8 mouse cellular contexts compared by ENCODE assay signal in genomic region chr9:103761151-103761571, GRCm38 (mm10). TPM values are rescaled to one million over a fixed set of nuclear protein-coding genes. Genes with fewer than 3 reads are reported as not detected.
DNase-seq lines count a peak whose midpoint lies in the region; ATAC-seq and TF ChIP-seq lines count a peak whose summit lies in the region.

No protein-coding gene starts in this region.

- ATAC-seq in heart, embryonic 11.5 days (replicated peaks; ENCODE audit: insufficient number of reproducible peaks, low FRiP score, low TSS enrichment): peak; percentile 25; the same call in 1 of the 2 replicates
- ATAC-seq in embryonic facial prominence, embryonic 13.5 days (ENCODE audit: insufficient number of reproducible peaks, insufficient read depth, low FRiP score, low TSS enrichment, low read depth): no peak
- peak; percentile 36 for ATAC-seq in intestine, embryonic 16.5 days
- ATAC-seq in neural tube, embryonic 12.5 days (ENCODE audit: low FRiP score, low read depth): peak; percentile 48

- H3K4me2 ChIP-seq in heart, embryonic 11.5 days: peak overlapping the region; percentile 72
- peak overlapping the region; percentile 97 for H3K4me2 ChIP-seq in embryonic facial prominence, embryonic 13.5 days
- peak overlapping the region; percentile 98 for H3K4me2 ChIP-seq in intestine, embryonic 16.5 days (ENCODE audit: low read depth, low read length)
- H3K4me2 ChIP-seq in neural tube, embryonic 12.5 days (replicated peaks): peak overlapping the region; percentile 84

- DNase-seq in heart, postnatal 10 days: no peak
- DNase-seq in thymus, postnatal 4 days: no peak
- no peak for DNase-seq in adrenal gland, postnatal 4 days (ENCODE audit: low spot score in 2 of 2)

- H3K4me3 ChIP-seq in heart, embryonic 11.5 days (ENCODE audit: low read depth, low read length): peak overlapping the region; percentile 72
- H3K4me3 ChIP-seq in ES-Bruce4 (ENCODE audit: low read depth, low read length): peak overlapping the region; percentile 73
- H3K4me3 ChIP-seq in embryonic facial prominence, embryonic 13.5 days: peak overlapping the region; percentile 65
- peak overlapping the region; percentile 70 for H3K4me3 ChIP-seq in intestine, embryonic 16.5 days (ENCODE audit: low read length)
- H3K4me3 ChIP-seq in neural tube, embryonic 12.5 days: peak overlapping the region; percentile 65

- no peaks in the 10 kb centered on the region for H3K27me3 ChIP-seq in heart, embryonic 11.5 days (ENCODE audit: control insufficient read depth, insufficient read depth, low read length)
- H3K27me3 ChIP-seq in ES-Bruce4 (ENCODE audit: control insufficient read depth, insufficient read depth, low read length, poor library complexity, severe bottlenecking): peaks cover 5% of the 10 kb centered on the region
- H3K27me3 ChIP-seq in embryonic facial prominence, embryonic 13.5 days: peaks cover 31% of the 10 kb centered on the region
- peaks cover 18% of the 10 kb centered on the region for H3K27me3 ChIP-seq in intestine, embryonic 16.5 days (replicated peaks; ENCODE audit: control insufficient read depth, insufficient read depth, low read length)
- peaks cover 14% of the 10 kb centered on the region; the same call in 1 of the 2 replicates for H3K27me3 ChIP-seq in neural tube, embryonic 12.5 days (replicated peaks)

- no peak for TF ChIP-seq CTCF in ES-Bruce4 (IDR thresholded peaks at IDR 0.05; ENCODE audit: low read depth, low read length)

- H3K9me3 ChIP-seq in heart, embryonic 11.5 days (replicated peaks; ENCODE audit: control insufficient read depth, low read length): no peaks in the 10 kb centered on the region
- H3K9me3 ChIP-seq in ES-Bruce4 (replicated peaks; ENCODE audit: control insufficient read depth, insufficient read depth, low read length, poor library complexity, severe bottlenecking): no peaks in the 10 kb centered on the region
- H3K9me3 ChIP-seq in embryonic facial prominence, embryonic 13.5 days: no peaks in the 10 kb centered on the region
- H3K9me3 ChIP-seq in intestine, embryonic 16.5 days (ENCODE audit: control insufficient read depth, low read length): no peaks in the 10 kb centered on the region
- no peaks in the 10 kb centered on the region for H3K9me3 ChIP-seq in neural tube, embryonic 12.5 days

- peak overlapping the region; percentile 87 for H3K9ac ChIP-seq in heart, embryonic 11.5 days (ENCODE audit: low read depth, low read length)
- H3K9ac ChIP-seq in ES-Bruce4 (ENCODE audit: low read depth, poor library complexity, severe bottlenecking): peak overlapping the region; percentile 46
- H3K9ac ChIP-seq in embryonic facial prominence, embryonic 13.5 days: peak overlapping the region; percentile 74
- H3K9ac ChIP-seq in intestine, embryonic 16.5 days (ENCODE audit: low read depth, low read length): peak overlapping the region; percentile 70
- H3K9ac ChIP-seq in neural tube, embryonic 12.5 days: peak overlapping the region; percentile 79

- WGBS in heart, embryonic 11.5 days (ENCODE audit: insufficient replicate concordance): under 1% methylated on average over 30 of the region's 30 CpGs
- WGBS in embryonic facial prominence, embryonic 13.5 days: 1% methylated on average over 30 of the region's 30 CpGs
- WGBS in intestine, embryonic 16.5 days: 1% methylated on average over 30 of the region's 30 CpGs
- WGBS in neural tube, embryonic 12.5 days: under 1% methylated on average over 30 of the region's 30 CpGs

- intact Hi-C loops in heart, postnatal 10 days (cut with DNase I): no loop called here

- TF ChIP-seq EP300 in ES-Bruce4 (IDR thresholded peaks at IDR 0.05; ENCODE audit: insufficient read depth, low read depth, low read length): no peak

- H3K4me1 ChIP-seq in heart, embryonic 11.5 days (ENCODE audit: control insufficient read depth, insufficient read depth, low read length): peaks cover 18% of the 10 kb centered on the region
- no peaks in the 10 kb centered on the region for H3K4me1 ChIP-seq in ES-Bruce4 (ENCODE audit: control insufficient read depth, insufficient read depth, low read length)
- peaks cover 14% of the 10 kb centered on the region for H3K4me1 ChIP-seq in embryonic facial prominence, embryonic 13.5 days
- peaks cover 6% of the 10 kb centered on the region for H3K4me1 ChIP-seq in intestine, embryonic 16.5 days (ENCODE audit: control insufficient read depth, insufficient read depth, low read length)
- H3K4me1 ChIP-seq in neural tube, embryonic 12.5 days: peaks cover 13% of the 10 kb centered on the region; the same call in 1 of the 2 replicates

- TF ChIP-seq POLR2A in ES-Bruce4 (IDR thresholded peaks at IDR 0.05; ENCODE audit: insufficient read depth, low read length): no peak

- no peaks in the 10 kb centered on the region for H3K36me3 ChIP-seq in heart, embryonic 11.5 days (ENCODE audit: control insufficient read depth, insufficient read depth, low read length)
- H3K36me3 ChIP-seq in ES-Bruce4 (ENCODE audit: control insufficient read depth, insufficient read depth, low read length, poor library complexity, severe bottlenecking): no peaks in the 10 kb centered on the region
- H3K36me3 ChIP-seq in embryonic facial prominence, embryonic 13.5 days: no peaks in the 10 kb centered on the region
- H3K36me3 ChIP-seq in intestine, embryonic 16.5 days (ENCODE audit: control insufficient read depth, insufficient read depth, low read length): no peaks in the 10 kb centered on the region
- H3K36me3 ChIP-seq in neural tube, embryonic 12.5 days: no peaks in the 10 kb centered on the region

- H3K27ac ChIP-seq in heart, embryonic 11.5 days (ENCODE audit: low read depth, low read length): peak overlapping the region; percentile 46
- no peak overlapping the region for H3K27ac ChIP-seq in ES-Bruce4 (ENCODE audit: insufficient read depth, low read length)
- H3K27ac ChIP-seq in embryonic facial prominence, embryonic 13.5 days: no peak overlapping the region
- H3K27ac ChIP-seq in intestine, embryonic 16.5 days (ENCODE audit: low read length): no peak overlapping the region
- 0 out of 2 replicates have a peak overlapping the region, but pooled peaks have one; percentile 2 for H3K27ac ChIP-seq in neural tube, embryonic 12.5 days

RNA-seq across cellular contexts. Expression of gene Tmem108, which starts 0.5 kb away (rescaled TPM):
- polyA plus RNA-seq in heart, embryonic 11.5 days (2014; fragmentation: Nextera tagmentation; extraction: Ambion mirVana): 107 and 108 TPM in 2 replicates
- 1 to 10 TPM; 7.9 to 9.6 TPM for total RNA-seq in heart, postnatal 10 days (2021)
- 2.1 and 4.2 TPM in 2 replicates for polyA plus RNA-seq in ES-Bruce4 (2011; ENCODE audit: insufficient read depth, insufficient read length, low read depth, missing spikeins)
- 9.6 and 10.0 TPM in 2 replicates for polyA plus RNA-seq in embryonic facial prominence, embryonic 13.5 days (2015; fragmentation: Nextera tagmentation; extraction: Ambion mirVana)
- polyA plus RNA-seq in intestine, embryonic 16.5 days (2015; fragmentation: Nextera tagmentation; extraction: Ambion mirVana): 7.2 and 7.3 TPM in 2 replicates
- 25.8 and 26.6 TPM in 2 replicates for polyA plus RNA-seq in neural tube, embryonic 12.5 days (2016; fragmentation: Nextera tagmentation; extraction: Ambion mirVana)
- 10 to 100 TPM in 1 of 2 experiments, 1 to 10 TPM in 1; 8.7 to 10.8 TPM for total RNA-seq in adrenal gland, postnatal 4 days (2021)

Comparison
In these comparisons a context has a peak if more than half of its experiments do, and no peak if none do; other contexts are left out.
1. H3K27ac ChIP-seq: peak in heart, embryonic 11.5 days (single experiment) and neural tube, embryonic 12.5 days (single experiment); none in ES-Bruce4 (single experiment), embryonic facial prominence, embryonic 13.5 days (single experiment) and intestine, embryonic 16.5 days (single experiment).
2. Peak in every context shown above with its lines, with median percentiles within 50 percentile points of each other: H3K4me2 ChIP-seq, H3K4me3 ChIP-seq and H3K9ac ChIP-seq.